Mouse (Mus musculus): ENCODE data around the gene Rho. TPM values are rescaled to one million over a fixed set of nuclear protein-coding genes. Genes with fewer than 3 reads are reported as not detected.

The Rho gene
- 0.12 and 0.22 TPM in 2 replicates for polyA plus RNA-seq (2012; rRNA removed)

DNA sequence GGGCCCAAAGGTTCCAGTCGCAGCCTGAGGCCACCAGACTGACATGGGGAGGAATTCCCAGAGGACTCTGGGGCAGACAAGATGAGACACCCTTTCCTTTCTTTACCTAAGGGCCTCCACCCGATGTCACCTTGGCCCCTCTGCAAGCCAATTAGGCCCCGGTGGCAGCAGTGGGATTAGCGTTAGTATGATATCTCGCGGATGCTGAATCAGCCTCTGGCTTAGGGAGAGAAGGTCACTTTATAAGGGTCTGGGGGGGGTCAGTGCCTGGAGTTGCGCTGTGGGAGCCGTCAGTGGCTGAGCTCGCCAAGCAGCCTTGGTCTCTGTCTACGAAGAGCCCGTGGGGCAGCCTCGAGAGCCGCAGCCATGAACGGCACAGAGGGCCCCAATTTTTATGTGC lies at the start of gene Rho:
Rho (plus strand) TSS at position 110 of the 400 bp plus-strand sequence.
- 83% methylated on average over 14 of the region's 14 CpGs for WGBS

DNA sequence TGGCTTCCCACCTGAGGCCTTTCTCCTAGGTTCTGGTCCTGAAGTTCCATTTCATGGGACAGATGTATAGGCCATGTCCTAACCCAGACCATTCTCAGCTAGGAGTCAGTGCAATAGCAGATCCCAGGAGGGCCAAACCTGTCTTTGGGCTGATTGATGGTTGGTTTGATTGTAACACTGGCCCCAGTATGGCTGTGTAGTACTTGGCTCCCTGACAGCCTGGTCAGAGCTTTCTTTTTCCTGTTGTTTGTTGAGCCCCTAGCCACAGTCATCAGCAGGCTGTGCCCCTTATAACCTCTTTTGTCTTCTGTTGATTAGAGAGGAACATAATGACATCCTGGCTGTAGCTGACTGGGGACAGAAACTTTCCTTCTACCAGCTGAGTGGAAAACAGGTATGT lies 47.5 kb upstream of the Rho start:
- no peak for DNase-seq (ENCODE audit: low read depth, low spot score)

More for the DNA sequence above, at the start of gene Rho:
- no peak for DNase-seq (ENCODE audit: low read depth, low spot score)

GRCm38 (mm10) chr6:115886894-115887293 lies 44.7 kb upstream of the Rho start:
- 43% methylated on average over 4 of the region's 4 CpGs for whole genome bisulfite sequencing

DNA sequence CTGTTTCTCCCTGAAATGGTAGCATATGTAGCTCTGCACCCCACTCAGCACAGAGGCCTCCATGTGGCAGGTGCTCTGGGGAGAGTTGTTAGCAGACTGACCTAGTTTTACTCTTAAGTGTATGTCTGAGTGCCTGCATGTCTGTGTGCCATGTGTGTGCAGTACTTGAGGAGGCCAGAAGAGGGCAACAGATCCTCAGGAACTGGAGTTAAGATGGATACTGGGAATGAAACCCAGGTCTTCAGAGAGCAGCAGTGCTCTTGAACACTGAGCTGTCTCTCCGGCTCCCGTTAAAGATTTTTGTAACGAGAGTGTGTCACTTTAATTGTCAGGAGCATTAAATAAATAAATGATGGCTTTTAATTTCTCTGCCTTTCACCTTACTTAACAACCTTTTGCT lies 43.3 kb upstream of the Rho start:
- no peak for DNase-seq (ENCODE audit: low read depth, low spot score)
- WGBS, result 97% methylated on average over 3 of the region's 3 CpGs

More at GRCm38 (mm10) chr6:115886894-115887293, 44.7 kb upstream of the Rho start:
- no peak for DNase-seq (ENCODE audit: low read depth, low spot score)

- DNase-seq (ENCODE audit: low read depth, low spot score), result no peak
- 78% methylated on average over 8 of the region's 8 CpGs for WGBS
Measured at GRCm38 (mm10) chr6:115890601-115891000, 40.9 kb upstream of the Rho start.

DNA sequence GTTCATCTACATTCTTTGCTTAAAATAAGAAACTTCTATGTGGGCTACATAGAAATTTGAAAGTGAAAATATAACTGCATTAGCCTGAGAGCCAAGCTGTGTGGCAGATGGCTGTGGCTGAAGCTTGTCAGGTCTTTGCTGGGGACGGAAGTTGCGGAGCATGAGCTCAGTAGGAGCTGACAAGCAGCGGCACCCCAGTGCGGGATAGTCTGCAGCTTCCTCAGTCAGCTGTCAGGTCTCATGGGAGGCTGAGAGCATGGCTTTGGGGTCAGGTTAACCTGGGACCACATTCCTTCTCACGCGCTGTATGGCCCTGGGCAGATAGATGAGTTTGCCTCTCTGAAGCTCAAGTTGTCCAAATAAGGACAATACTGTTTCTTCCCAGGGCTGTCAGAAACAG lies 40.5 kb upstream of the Rho start:
- DNase-seq (ENCODE audit: low read depth, low spot score), result no peak

GRCm38 (mm10) chr6:115891497-115892061 lies 40.0 kb upstream of the Rho start:
- 77% methylated on average over 8 of the region's 8 CpGs for WGBS
- no peak for DNase-seq (ENCODE audit: low read depth, low spot score)

More for the DNA sequence above, 40.5 kb upstream of the Rho start:
- WGBS, result 80% methylated on average over 6 of the region's 6 CpGs

DNA sequence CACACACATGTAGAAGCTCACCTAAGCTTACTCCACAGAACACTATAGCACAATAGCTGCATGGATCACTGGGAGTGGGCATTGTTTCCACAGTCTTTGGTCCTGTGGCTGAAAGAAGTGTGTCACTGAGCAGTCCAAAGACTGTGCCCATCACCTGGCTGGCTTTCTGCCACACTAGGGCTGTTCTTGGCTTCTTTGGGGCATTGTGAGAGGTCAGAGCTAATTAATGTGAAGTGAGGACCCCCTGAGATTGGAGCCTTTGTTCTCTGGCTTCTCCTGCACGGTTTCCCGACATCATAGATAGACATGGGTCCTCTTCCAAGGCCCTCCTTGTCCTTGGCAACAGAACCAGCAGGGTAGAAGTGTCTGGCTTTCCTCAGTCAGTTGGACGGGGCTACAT lies 39.2 kb upstream of the Rho start:
- WGBS, result 72% methylated on average over 3 of the region's 3 CpGs
- DNase-seq (ENCODE audit: low read depth, low spot score), result no peak

DNA sequence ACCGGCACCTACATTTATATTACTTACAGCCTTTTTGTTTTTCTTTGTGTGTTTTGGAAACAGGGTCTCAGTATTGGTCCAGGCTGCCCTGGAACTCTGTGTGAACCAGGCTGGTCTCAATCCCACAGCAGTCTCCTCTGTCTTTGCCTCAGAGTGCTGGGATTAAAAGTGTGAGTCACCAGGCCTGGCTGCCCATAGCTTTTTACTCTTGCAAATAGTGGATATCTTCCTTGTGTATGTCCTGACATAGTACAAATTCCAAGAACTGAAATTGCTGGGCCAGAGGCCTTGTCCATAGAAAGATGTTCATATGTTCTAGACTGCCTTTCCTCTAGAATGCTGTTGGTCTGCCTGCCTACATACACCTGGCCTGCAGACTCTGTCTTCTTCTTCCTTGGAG lies 35.2 kb upstream of the Rho start:
- no peak for DNase-seq (ENCODE audit: low read depth, low spot score)
- 68% methylated on average over 1 of the region's 1 CpGs for WGBS

DNA sequence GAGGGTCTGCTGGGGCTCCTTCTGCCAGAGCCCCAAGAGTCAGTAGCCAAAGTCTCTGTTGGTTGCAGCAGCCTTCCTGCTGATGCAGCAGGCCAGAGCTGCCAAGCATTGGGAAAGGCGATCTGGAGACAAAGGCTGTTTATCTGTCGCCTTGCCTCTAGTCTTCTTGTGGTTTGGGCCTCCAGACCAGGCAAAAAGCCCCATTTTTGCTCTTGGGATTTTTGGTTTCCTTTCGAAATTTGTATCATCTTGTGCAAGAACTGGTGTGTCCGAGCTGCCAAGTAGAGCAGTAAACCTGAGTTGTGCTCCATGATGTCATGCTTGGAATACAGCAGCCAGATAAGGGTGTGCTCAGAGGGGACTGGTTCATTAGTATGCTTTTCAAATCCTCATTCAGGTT lies 34.4 kb upstream of the Rho start:
- 61% methylated on average over 4 of the region's 4 CpGs for WGBS
- no peak for DNase-seq (ENCODE audit: low read depth, low spot score)

- WGBS, result 87% methylated on average over 7 of the region's 7 CpGs
Measured at GRCm38 (mm10) chr6:115897926-115898520, 33.5 kb upstream of the Rho start.

GRCm38 (mm10) chr6:115901062-115901461 lies 30.5 kb upstream of the Rho start:
- 13% methylated on average over 3 of the region's 3 CpGs for WGBS
- no peak for DNase-seq (ENCODE audit: low read depth, low spot score)

More at GRCm38 (mm10) chr6:115897926-115898520, 33.5 kb upstream of the Rho start:
- DNase-seq (ENCODE audit: low read depth, low spot score), result no peak

- no peak for DNase-seq (ENCODE audit: low read depth, low spot score)
- WGBS, result 78% methylated on average over 8 of the region's 8 CpGs
Measured at GRCm38 (mm10) chr6:115901489-115901931, 30.0 kb upstream of the Rho start.

- DNase-seq (ENCODE audit: low read depth, low spot score), result no peak
- 79% methylated on average over 3 of the region's 3 CpGs for WGBS
Measured at GRCm38 (mm10) chr6:115902545-115902944, 29.0 kb upstream of the Rho start.

GRCm38 (mm10) chr6:115905568-115905967 lies 26.0 kb upstream of the Rho start:
- WGBS, result 90% methylated on average over 6 of the region's 6 CpGs
- DNase-seq (ENCODE audit: low read depth, low spot score), result no peak

DNA sequence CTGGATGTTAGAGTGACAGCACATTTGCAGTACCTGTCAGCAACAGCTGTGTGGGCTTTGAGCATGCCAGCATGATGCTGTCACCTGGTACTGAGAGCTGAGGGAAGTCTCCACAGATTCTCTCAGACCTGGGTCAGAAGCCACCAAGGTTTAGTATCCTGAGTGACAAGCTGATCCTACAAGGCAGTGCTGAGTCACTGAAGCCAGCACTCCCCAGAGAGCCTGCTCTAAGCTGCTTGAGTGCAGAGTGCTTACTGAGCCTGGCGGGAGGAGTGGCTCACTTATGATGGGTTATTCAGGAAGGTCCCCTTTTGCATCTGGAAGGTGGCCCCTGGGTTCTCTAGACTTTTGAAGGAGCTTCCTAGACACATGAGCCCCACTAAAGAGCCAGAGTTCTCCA lies 25.1 kb upstream of the Rho start:
- no peak for DNase-seq (ENCODE audit: low read depth, low spot score)
- 86% methylated on average over 1 of the region's 1 CpGs for WGBS

DNA sequence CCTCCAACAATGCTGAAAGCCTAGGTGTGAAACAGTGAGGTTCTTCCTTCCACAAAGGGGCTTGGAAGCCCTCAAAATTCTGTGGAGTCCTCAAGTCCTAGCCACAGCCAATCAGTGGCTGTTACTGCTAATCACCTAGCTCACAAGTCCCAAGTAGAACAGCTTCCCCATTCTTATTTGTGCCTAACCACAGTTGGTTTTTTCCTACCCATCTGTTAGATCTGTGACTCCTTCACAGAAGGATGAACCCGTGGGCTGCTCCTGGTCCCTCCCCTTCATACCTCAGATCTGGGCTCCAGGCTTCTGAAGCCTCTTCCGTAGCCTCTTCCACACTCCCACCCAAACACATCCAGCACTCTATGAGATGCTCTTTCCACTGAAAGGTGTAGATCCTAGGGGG lies 24.7 kb upstream of the Rho start:
- no peak for DNase-seq (ENCODE audit: low read depth, low spot score)
- WGBS, result 78% methylated on average over 2 of the region's 2 CpGs

DNA sequence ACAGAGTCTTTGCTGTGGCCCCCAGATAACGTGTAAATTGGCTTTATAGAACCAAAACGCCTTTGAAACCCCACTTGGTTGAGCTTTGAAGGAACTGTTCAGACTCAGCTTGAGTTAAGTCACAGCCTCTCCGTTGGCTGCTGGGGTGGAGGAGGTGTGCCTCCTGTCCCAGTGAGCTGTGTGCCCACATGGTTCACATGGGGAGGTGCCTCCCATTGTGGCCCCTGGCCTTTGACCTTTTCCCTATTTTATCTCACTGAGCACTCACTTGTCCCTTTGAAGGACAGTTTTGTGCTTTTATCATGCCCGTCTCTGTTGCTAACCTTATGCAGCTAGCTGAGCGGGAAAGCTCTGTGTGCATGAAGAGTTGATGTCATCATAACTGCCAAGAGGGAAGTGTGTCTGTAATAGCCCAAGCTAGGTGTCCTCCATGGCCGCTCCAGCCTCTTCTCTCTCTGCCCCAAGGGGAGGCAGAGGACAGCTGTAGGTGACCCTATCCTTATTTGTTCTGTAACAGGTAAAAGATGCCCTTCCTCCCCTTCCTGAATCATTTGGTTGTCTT lies 23.0 kb upstream of the Rho start:
- DNase-seq (ENCODE audit: low read depth, low spot score), result no peak
- 69% methylated on average over 6 of the region's 6 CpGs for WGBS

DNA sequence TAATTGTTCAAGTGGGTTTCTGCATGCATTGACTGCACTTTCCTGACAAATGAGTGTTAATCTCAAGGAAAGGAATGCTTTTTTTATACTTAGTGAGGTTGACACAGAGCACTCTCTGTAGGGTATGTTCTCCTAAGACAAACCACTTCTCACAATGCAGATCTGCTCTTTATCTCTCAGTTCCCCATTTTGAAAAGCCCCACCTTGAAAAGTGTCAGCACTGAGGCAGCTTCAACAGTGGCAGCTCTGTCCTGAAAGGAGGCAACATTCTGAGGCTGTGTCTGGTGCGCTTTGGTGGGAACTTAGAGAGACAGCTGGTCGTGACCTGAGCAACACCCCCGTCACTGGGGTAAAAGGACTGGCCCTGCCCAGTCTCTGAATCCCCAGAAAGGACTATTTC lies 22.5 kb upstream of the Rho start:
- no peak for DNase-seq (ENCODE audit: low read depth, low spot score)
- WGBS, result 87% methylated on average over 3 of the region's 3 CpGs

DNA sequence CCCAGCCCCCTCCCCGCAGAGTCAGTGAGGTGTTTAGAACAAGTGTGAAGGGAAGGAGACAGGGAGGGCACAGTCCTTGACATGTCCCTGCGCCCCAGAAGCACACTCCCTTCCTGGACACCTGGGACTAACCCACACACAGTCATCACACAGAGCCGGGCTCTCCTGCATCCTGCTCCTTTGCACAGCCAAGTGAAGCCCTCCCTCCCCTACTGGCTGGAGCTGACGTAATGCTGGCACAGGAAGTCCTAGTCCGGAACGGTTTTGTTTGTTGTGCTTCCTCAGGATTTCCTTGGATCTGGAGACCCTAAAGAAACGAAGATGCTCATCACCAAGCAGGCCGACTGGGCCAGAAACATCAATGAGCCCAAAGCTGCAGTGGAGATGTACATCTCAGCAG lies 21.6 kb upstream of the Rho start:
- WGBS, result 57% methylated on average over 8 of the region's 8 CpGs
- DNase-seq (ENCODE audit: low read depth, low spot score), result no peak

GRCm38 (mm10) chr6:115911763-115912162 lies 19.8 kb upstream of the Rho start:
- 91% methylated on average over 6 of the region's 6 CpGs for WGBS
- no peak for DNase-seq (ENCODE audit: low read depth, low spot score)

Data from large intestine, adult 2 months (tissue).